Mouse (Mus musculus): ENCODE measurements around the gene Kif3b. TPM values are rescaled to one million over a fixed set of nuclear protein-coding genes. Genes with fewer than 3 reads are reported as not detected.
"Not testable (repeated sequence)": the region's sequence is repeated elsewhere in the genome, so short reads cannot be mapped to it uniquely, and the experiment has no call there.

Gene Kif3b
- total RNA-seq, 1 experiment from 2014 or later: 13.2 TPM

DNA sequence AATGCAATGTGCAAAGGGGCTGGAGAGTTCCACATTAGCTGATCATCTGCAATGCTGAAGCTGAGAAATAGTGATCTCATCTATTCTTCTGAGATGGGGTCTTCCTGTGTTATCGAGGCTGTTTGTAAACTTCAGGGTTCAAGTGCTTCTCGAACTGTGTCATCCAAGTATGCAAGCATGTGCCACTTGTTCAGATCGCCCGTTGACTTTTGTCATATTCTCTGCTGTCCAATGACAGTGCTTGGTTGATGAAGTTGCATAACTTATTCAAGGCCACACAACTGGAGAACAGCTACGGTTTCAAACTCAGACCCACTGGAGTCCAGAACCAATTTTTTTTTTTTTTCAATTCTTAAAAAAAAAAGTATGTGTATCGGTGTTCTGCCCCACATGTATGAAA is 51.0 kb downstream of the Kif3b start:
- no peak for ATAC-seq (replicated peaks; ENCODE audit: low read depth, poor library complexity, severe bottlenecking)

- no peak for ATAC-seq (replicated peaks; ENCODE audit: low read depth, poor library complexity, severe bottlenecking)
Measured at GRCm38 (mm10) chr2:153342602-153343001, 51.4 kb downstream of the Kif3b start.

- ATAC-seq (replicated peaks; ENCODE audit: low read depth, poor library complexity, severe bottlenecking): no peak
Measured at GRCm38 (mm10) chr2:153343191-153343590, 52.0 kb downstream of the Kif3b start.

GRCm38 (mm10) chr2:153345071-153345453 is 53.8 kb downstream of the Kif3b start:
- no peak for ATAC-seq (replicated peaks; ENCODE audit: low read depth, poor library complexity, severe bottlenecking)

DNA sequence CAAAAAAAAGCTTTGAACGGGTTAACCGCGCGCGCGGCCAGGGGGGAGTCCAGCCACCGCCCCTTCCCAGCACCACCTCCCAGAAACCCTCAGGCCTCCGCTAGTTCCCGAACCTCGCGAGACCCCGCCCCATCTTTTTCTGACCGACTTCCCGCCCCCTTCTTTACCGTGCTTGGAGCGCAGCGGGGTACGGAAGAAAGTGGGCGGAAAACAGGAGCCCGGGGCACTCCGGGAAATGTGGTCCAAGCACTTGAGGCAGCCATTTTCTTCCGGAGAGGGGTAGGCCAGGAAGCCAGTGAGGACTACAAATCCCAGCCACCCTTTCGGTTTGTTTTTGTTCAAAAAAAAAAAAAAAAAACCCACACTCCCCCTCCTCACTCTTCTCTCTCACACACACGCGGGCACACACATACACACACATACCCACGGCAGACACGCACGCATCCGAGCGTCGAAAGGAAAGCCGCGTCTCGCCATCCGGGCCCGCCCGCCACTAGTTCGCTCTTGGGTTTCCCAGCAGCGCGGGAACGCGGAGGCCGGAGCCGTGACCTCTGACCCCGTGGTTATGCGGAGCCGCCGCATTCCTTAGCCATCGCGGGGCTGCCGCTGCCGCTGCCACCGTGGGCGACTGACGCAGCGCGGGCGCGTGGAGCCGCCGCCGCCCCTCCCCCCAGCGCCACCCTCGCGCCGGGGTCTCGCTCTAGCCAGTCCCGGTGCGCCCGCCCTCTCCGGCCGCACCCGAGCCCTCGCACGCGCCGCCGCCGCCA is 54.4 kb downstream of the Kif3b start, which contains the start of gene Asxl1:
Asxl1 (plus strand) TSS at position 376 of the 767 bp plus-strand sequence.
- peak; percentile 94 for ATAC-seq (replicated peaks; ENCODE audit: low read depth, poor library complexity, severe bottlenecking)

DNA sequence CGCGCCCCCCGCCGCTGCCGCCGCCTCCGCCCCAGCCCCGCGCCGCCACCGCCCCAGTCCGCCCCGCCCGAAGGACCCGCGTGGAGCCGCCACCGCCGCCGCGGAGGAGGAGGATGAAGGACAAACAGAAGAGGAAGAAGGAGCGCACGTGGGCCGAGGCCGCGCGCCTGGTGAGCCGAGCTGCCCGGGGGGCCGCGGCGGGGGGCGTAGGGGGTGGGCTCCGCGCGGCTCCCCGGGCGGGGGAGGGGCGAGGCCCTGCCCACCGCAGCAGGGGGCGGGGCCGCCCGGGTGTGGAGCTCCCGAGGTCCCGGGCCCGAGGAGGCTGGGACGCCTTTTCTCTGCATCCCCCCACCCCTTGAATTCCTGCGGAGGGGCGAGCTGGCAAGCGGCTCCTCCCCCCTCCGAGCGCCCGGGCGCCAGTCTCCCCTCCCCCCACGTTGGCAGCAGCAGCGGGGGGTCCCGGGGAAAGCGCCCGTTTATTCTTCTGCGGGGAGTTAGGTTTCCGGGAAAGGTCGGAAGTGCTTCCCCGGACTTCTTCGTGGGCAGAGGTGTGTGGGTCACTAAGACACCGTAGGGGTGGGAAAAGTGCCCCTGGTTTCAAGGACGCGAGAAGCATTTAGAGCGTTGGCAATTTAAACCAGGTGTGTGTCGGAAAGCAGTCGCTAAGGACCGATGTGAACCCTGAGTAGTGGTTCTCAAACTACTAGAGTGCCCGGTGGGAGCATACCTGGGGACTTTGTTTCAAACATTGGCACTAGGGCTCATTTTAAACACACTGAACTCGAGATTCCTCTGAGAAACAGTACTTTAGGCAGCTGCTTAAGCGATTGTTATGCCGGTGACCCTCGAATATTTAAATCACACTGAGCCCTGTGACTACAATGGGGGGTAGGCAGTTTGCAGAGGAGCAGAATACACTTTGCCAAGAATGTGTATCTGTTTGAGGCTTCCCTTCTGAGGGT is 55.3 kb downstream of the Kif3b start:
- ATAC-seq (replicated peaks; ENCODE audit: low read depth, poor library complexity, severe bottlenecking): no peak

DNA sequence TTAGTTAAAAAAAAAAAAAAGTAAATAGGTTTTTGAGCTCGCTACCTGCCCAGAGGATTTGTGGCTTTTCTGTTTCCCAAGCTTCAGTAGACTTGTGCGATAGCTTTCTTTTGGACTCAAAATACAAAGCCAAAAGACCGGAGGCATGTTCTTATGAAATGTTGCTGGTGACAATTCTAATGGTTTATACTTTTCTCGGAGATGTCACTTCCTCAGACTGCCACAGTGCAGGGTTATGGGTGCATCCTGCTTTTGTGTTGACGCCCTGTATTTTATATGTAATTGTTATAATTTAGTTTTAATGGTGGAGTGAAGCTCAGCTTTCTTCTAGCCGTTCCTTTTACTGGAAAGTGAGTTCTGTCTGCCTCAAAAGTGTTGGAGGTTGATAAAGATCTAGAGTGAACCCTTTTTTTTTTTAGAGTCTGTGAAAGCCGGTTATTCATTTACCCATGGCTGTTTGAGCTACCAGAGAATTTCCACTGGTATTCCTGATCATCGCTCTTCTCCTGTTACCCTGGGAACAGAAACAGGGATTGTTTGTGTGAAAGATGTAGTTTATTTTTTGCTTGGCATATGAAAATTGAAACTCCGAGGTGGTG is 56.1 kb downstream of the Kif3b start:
- no peak for ATAC-seq (replicated peaks; ENCODE audit: low read depth, poor library complexity, severe bottlenecking)

DNA sequence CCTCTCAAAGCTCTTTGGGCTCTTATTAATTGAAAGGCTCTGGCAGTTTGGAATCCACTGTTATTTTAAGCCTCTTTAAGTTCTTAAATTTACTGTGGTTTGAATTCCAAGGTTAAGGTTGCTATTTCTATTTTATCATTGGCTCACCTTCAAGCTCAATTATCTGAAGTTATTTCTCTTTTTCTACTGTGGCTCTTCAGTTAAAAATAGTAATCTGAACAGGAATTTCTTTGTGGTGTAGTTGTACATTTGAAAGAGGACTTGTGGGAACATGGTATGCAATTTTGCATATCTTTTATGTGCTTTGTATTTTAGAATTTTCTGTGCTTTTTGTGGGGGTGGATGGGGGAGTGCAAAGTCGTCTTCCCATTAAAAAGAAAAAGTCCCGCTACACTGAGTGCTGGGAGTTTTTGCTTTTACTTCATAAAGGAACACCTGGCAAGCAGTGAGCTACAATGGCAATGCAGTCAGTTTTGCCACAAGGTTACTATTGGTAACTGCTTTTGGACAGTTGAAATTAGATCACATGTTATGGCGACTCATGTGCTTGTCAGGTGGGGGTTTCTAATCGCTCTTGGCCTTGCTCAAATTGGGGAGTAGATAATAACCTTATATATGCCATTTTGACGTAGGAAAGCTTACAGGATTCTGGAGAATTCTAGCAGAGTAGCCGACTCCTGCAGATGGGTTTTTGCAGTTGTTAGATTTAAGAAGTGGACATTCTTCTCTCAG is 57.1 kb downstream of the Kif3b start:
- ATAC-seq (replicated peaks; ENCODE audit: low read depth, poor library complexity, severe bottlenecking): no peak

DNA sequence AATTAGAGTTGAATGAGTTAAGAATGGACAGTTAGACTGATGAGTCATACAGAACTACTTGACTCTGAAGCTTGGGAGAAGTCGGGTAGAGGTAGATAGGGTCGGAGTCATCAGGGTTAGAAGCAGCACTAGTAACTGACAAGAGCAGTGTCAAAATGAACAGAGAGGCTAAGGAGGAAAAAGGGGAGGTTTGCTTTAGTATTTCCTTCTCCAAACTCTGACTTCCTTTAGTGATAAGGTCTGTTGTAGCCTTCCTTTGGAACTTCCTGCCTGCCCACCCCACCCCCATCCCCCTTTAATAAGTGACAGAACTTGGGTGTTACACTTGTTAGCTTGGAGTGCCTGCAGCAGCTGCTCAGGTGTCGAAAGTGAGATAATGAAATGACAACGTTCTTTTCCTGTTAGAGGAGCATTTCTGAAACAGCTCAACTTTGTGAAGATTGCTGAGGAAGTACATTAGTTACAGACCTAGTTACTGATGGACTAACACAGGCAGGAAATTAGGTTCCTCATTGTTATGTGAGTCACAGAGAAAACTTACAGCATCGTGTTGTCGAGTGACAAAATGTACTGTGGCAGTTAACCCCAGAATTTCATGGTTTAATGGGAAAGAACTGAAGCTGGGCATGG is 59.5 kb downstream of the Kif3b start:
- ATAC-seq (replicated peaks; ENCODE audit: low read depth, poor library complexity, severe bottlenecking): peak; percentile 67

DNA sequence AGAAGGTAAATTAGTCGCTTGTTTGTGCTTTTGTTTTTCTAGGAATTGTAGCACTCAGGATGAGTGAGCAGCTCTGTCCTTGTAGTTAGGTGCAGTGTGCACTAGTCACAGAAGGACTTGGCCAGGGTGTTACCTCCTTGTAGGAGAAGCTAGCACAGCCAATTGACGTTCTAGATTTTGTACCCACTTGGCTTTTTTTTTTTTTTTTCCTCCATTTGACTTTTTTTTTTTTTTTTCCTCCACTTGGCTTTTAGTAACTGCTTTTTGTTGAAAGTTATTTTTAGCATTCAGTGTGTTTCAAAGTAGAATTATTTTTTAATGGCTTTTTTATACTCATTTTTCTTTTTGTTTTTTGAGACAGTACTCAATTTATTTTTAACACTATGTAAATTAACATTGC is 63.4 kb downstream of the Kif3b start:
- no peak for ATAC-seq (replicated peaks; ENCODE audit: low read depth, poor library complexity, severe bottlenecking)

DNA sequence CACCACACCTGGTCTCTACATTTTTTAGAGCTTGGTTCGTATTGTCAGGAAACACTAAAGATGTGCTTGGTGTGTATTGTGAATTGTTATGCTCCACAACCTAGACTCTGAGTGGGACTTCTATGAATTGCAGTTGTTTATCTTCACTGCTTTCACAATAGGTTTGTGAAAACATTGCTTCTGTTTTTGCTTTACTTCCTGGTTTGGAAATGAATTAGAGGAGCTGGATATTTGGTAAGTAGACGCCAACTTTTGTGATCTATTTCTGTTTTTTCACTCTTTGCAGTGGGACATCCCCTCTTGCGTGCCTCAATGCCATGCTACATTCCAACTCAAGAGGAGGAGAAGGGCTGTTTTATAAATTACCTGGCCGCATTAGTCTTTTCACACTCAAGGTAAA is 65.6 kb downstream of the Kif3b start:
- no peak for ATAC-seq (replicated peaks; ENCODE audit: low read depth, poor library complexity, severe bottlenecking)

DNA sequence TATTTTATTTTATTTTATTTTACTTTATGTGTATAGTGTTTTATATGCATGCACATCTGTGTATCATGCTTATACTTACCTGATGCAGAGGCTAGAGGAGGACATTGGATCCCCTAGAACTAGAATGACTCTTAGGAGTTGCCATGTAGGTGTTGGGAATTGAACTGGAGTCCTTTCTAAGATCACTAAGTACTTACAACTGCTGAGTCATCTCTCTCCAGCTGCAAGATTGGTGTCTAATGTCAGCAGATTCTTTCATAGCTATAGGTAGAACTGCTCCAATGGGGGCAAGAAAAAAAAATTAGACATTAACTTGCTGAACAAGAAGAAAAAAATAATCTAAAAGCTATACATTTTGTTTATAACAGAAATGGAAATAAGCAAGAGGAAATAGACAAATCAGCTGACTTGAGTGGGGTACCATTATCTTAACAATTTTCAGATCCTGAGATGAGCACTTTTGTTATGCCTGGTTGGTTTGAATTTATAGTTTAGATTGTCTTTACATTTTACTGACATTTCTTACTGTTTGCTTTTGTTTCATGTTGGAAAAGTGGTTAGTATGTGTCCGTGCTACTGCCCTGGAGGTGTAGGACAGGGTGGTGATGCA is 70.0 kb downstream of the Kif3b start:
- no peak for ATAC-seq (replicated peaks; ENCODE audit: low read depth, poor library complexity, severe bottlenecking)

GRCm38 (mm10) chr2:153364531-153364930 is 73.3 kb downstream of the Kif3b start:
- not testable (repeated sequence) for ATAC-seq (replicated peaks; ENCODE audit: low read depth, poor library complexity, severe bottlenecking)

DNA sequence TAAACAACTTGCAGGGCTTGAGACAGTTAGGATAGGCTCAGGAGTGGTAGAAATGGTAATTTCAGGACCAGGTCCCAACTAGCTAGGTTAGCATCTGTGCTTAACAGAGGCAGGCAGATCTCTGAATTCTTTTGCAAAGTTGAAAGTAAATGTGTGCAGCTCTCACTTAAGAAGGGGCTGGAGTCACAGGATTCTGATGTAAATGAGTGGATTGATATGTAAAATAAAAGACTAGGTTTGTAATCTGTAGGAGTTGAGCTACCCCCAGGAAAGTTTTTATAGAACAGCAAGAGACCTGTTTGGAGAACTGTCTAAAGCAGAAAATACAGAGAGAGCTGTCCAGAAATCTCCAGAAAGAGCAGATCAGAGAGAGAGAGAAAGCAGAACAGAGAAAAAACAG is 79.7 kb downstream of the Kif3b start:
- ATAC-seq (replicated peaks; ENCODE audit: low read depth, poor library complexity, severe bottlenecking): no peak

DNA sequence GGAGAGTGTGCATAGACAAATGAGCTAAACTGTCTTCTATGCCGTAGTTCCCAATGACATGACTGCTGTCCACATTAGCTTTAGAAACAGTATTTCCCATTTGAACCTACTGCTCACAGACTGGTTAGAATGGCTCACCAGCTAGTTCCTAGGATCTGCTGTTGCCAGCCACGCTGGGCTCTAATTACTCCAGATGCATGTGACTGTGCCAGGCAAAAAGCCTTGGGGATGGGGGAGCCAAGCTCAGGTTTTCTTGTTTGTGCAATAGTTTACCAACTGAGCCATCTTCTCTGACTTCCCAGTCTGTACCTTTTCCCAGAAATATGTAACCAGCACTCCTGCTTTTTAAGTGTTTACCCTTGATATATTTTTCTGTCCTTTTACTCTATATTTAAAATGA is 84.2 kb downstream of the Kif3b start:
- ATAC-seq (replicated peaks; ENCODE audit: low read depth, poor library complexity, severe bottlenecking): no peak

- no peak for ATAC-seq (replicated peaks; ENCODE audit: low read depth, poor library complexity, severe bottlenecking)
Measured at GRCm38 (mm10) chr2:153380479-153380878, 89.3 kb downstream of the Kif3b start.
